Mouse (Mus musculus) spleen, adult 2 months (tissue): ENCODE data around the gene Hic1. TPM values are rescaled to one million over a fixed set of nuclear protein-coding genes. Genes with fewer than 3 reads are reported as not detected.

Experiments
- DNase-seq, 2 experiments: peaks; one replicate each; pipeline versions ENCODE4 v3.0.0 to v3.0.0-alpha.2; 2012 to 2021; ENCODE audit warnings: low spot score in 2 of 2, low read depth in 1 of 2
- H3K27ac ChIP-seq: fragments of 200-500 bp; 2 replicates; pipeline ENCODE4 v1.5.1; 2012; ENCODE audit warnings: low read length, inconsistent platforms; ENCODE audit not compliant: insufficient read depth
- H3K27me3 ChIP-seq: fragments of 200-500 bp; 2 replicates; pipeline ENCODE4 v1.6.1; 2012; ENCODE audit warnings: mild to moderate bottlenecking, moderate library complexity, low read length, inconsistent platforms; ENCODE audit not compliant: control insufficient read depth, insufficient read depth
- H3K36me3 ChIP-seq: fragments of 200-500 bp; 2 replicates; pipeline ENCODE4 v1.6.1; 2012; ENCODE audit warnings: mild to moderate bottlenecking, low read length, inconsistent platforms; ENCODE audit not compliant: control insufficient read depth, insufficient read depth
- H3K4me1 ChIP-seq: fragments of 200-500 bp; 2 replicates; pipeline ENCODE4 v1.6.1; 2011; ENCODE audit warnings: inconsistent platforms; ENCODE audit not compliant: control insufficient read depth, insufficient read depth, insufficient read length
- H3K4me3 ChIP-seq: fragments of 200-500 bp; 2 replicates; pipeline ENCODE4 v1.5.1; 2011; ENCODE audit warnings: mild to moderate bottlenecking, inconsistent platforms; ENCODE audit not compliant: insufficient read depth, insufficient read length; ENCODE audit errors: extremely low read depth
- CTCF ChIP-seq: fragments of 200-500 bp; IDR thresholded peaks from 2 replicates; pipeline ENCODE4 v1.5.1; 2011; ENCODE audit warnings: mild to moderate bottlenecking, inconsistent platforms; ENCODE audit not compliant: insufficient read depth, insufficient read length, insufficient replicate concordance; ENCODE audit errors: extremely low read depth
- POLR2A ChIP-seq: fragments of 200-500 bp; IDR thresholded peaks from 2 replicates; pipeline ENCODE4 v1.6.1; 2011; ENCODE audit warnings: low read depth, low read length, inconsistent platforms
- WGBS: fragments of 180-500 bp; shearing (Covaris S2); methylation state at CpG from one replicate; pipeline ENCODE4 v1.1.7; 2018; 5-methylcytosine and 5-hydroxymethylcytosine counted together
- polyA plus RNA-seq: library from polyadenylated mRNA; depleted of rRNA; stranded (reverse); fragments of >200 nt; gene quantifications from 2 replicates; pipeline ENCODE4 v1.2.3, GENCODE M21; 2012

The Hic1 gene
- polyA plus RNA-seq, 1 experiment = 9.2 TPM

DNA sequence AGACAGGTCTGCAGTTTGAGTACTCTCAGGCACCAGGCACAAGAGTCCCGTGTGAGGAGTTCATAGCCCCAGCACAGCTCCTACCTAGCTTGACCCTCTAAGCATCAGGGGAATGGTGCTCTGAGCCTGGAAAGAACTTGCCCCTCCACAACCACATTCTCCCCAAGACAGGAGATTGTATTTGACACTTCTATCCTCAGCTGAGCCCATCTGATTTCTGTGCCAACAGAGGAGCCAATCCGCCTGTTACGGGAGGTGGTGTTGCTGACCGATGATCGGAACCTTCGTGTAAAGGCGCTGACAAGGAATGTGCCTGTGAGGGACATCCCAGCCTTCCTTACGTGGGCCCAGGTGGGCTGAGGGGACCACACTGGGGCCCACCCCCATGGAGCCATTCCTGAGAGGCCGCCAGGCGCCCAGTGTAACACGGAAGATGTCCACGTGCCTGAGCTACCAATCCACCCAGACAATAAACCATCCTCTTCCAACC, 6.7 kb downstream of the Hic1 start:
- peaks cover 15% of the 10 kb centered on the region for H3K36me3 ChIP-seq
- DNase-seq = no peak
- 94% methylated on average over 12 of the region's 12 CpGs for WGBS
- TF ChIP-seq POLR2A (no peak), CTCF (no peak)
- no peak overlapping the region for H3K4me3 ChIP-seq
- H3K4me1 ChIP-seq = peaks cover 21% of the 10 kb centered on the region
- H3K27me3 ChIP-seq = peaks cover 18% of the 10 kb centered on the region
- no peak overlapping the region for H3K27ac ChIP-seq

DNA sequence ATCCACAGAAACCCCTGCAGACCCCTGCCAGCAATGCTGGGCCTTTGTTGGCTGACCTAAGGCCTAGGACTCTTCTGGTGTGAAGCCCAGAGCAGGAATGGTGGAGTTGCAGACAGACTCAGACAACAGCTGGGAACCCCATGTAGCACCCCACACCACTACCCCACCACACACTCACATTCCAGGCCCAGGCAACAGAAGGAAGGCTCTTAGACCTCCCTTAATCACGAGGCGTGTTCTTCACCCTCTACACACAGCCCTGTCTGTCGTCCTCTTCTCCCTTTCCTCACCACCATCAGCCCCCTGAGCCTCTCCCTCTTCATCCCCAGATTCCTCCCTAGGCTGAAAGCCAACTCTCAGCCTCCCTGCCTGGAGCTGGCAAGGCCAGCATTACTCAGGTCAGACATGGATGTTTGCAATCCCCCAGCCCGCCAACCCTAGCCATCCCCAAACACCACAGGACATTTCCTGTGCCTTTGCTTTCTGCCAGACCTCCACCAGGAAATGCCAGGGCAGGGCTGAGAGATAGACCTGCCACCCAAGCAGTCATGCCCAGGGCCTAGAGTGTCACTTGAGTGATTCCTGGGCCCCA, 7.8 kb downstream of the Hic1 start:
- Histone ChIP-seq H3K4me1 (peaks cover 10% of the 10 kb centered on the region), H3K36me3 (peaks cover 16% of the 10 kb centered on the region), H3K27ac (no peak overlapping the region), H3K4me3 (no peak overlapping the region), H3K27me3 (peaks cover 9% of the 10 kb centered on the region)
- no peak for DNase-seq
- WGBS = 91% methylated on average over 4 of the region's 4 CpGs
- TF ChIP-seq POLR2A (no peak), CTCF (no peak)

DNA sequence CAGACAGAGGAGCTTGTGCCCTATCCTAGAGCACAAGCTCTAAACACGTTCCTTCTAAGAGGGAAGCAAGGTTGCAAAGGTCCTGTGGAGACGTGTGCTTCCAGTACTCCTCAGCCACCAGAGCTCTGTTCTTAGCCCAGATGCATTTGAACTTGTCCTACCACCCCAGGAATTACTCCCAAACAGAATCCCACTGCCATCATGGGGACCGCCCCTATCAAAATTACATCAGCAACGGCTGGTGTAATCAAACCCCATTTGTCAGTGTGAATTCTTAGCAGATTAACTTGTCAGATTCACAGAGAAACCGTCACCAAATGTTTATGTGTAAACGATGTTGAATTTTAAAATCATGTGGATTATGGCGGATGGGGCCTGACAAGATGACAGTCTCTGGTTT, 8.4 kb downstream of the Hic1 start:
- Histone ChIP-seq H3K27me3 (peaks cover 5% of the 10 kb centered on the region; the same call in 1 of the 2 replicates), H3K4me3 (no peak overlapping the region), H3K27ac (no peak overlapping the region), H3K36me3 (peaks cover 19% of the 10 kb centered on the region), H3K4me1 (peaks cover 8% of the 10 kb centered on the region)
- TF ChIP-seq POLR2A = no peak
- no peak for TF ChIP-seq CTCF
- no peak for DNase-seq
- WGBS = 87% methylated on average over 7 of the region's 7 CpGs

DNA sequence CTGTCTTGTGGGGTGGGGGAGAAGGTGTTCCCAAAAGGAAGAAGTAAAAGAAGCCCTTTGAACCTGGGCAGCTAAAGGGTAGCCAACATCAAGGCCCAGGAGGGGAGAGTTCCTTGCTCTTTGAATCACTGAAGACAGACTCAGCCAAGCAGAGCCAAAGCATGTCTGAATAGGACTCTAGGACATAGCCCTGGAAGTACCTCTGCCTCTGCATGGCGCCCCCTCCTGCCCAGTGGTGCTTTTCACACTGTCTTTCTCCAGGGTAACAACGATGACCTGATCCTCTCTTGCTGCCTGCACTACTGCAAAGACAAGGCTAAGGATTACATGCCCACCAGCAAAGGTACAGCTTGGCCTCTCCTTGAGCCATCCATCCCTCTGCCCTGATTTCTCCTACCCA, 9.8 kb downstream of the Hic1 start:
- peaks cover 19% of the 10 kb centered on the region for H3K36me3 ChIP-seq
- H3K27ac ChIP-seq = no peak overlapping the region
- no peaks in the 10 kb centered on the region; the same call in 1 of the 2 replicates for H3K4me1 ChIP-seq
- H3K4me3 ChIP-seq = no peak overlapping the region
- DNase-seq = peak in 1 of 2 experiments; percentile 36
- no peaks in the 10 kb centered on the region; the same call in 1 of the 2 replicates for H3K27me3 ChIP-seq
- TF ChIP-seq POLR2A = no peak
- TF ChIP-seq CTCF = peak; percentile 19; the same call in 1 of the 2 replicates
- 66% methylated on average over 2 of the region's 2 CpGs for WGBS

DNA sequence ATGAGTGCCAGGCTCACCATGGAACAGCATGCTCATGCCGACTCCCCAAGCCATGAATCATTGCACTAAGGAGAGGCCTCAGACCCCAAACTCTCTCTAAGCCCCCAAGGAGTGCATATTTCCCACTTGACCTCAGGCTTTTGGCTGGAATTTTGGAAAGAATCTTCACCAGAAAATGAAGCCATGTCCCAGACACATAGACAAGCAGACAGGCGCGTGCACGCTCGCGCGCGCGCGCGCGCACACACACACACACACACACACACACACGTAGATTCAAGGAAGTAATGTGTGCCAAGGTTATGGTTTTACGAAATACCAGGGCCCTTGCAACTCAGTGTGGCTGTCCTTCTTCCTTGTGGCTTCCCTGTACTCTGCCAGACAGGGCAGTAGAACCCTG, 10.9 kb downstream of the Hic1 start:
- WGBS = 83% methylated on average over 14 of the region's 14 CpGs

DNA sequence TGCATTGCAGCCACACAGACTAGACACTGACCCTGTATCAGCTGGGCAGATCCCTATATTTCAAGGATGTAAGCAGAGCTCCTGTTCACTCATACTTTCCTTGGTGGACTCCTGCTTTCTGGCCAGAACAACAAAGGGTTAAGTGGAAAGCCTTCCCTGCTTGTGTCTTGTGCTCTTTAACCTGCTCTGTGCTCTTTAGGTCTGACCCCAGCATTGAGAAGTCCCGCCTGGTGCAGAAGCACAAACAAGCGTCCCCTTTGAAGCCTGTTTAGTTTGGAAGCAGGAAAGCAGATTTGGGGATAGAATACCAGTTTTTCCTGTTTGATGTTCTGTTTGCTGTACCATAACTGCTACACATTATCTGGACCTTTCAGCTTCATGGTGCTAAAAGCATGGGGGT, 11.4 kb downstream of the Hic1 start:
- Histone ChIP-seq H3K27ac (no peak overlapping the region), H3K4me1 (peaks cover 5% of the 10 kb centered on the region; the same call in 1 of the 2 replicates), H3K27me3 (no peaks in the 10 kb centered on the region; the same call in 1 of the 2 replicates), H3K36me3 (peaks cover 16% of the 10 kb centered on the region), H3K4me3 (no peak overlapping the region)
- WGBS = 92% methylated on average over 2 of the region's 2 CpGs
- DNase-seq = no peak
- TF ChIP-seq POLR2A (no peak), CTCF (no peak)

More for the DNA sequence above, 10.9 kb downstream of the Hic1 start:
- Histone ChIP-seq H3K4me3 (no peak overlapping the region), H3K36me3 (peaks cover 18% of the 10 kb centered on the region), H3K4me1 (peaks cover 1% of the 10 kb centered on the region; the same call in 1 of the 2 replicates), H3K27me3 (no peaks in the 10 kb centered on the region; the same call in 1 of the 2 replicates), H3K27ac (no peak overlapping the region)
- TF ChIP-seq POLR2A (no peak), CTCF (no peak)
- no peak for DNase-seq

DNA sequence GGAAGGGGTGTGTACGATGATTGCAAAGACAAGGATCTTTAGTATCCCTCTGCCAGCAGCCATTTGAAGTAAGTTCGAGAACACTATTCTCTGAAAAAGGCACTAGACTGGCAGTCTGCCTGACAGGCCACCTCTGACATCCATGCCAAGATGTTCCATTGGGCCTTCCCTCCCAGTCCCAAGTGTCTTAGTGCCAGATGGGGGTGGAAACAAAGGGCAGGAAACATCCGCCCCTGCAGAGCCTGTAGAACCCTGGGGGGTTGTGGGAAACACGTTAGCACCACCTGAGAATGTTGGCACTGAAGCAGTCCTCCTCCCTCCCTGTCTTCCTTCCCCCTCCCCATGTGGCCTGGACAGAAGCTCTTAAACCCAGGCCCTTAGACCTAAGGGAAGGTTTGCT, 12.3 kb downstream of the Hic1 start:
- H3K4me1 ChIP-seq = peaks cover 5% of the 10 kb centered on the region; the same call in 1 of the 2 replicates
- H3K27me3 ChIP-seq = no peaks in the 10 kb centered on the region; the same call in 1 of the 2 replicates
- no peak overlapping the region for H3K4me3 ChIP-seq
- 66% methylated on average over 4 of the region's 4 CpGs for WGBS
- H3K27ac ChIP-seq = no peak overlapping the region
- TF ChIP-seq POLR2A (no peak), CTCF (no peak)
- no peak for DNase-seq
- H3K36me3 ChIP-seq = peaks cover 12% of the 10 kb centered on the region
